Mouse (Mus musculus): ENCODE measurements around the gene Vps33a. TPM values are rescaled to one million over a fixed set of nuclear protein-coding genes. Genes with fewer than 3 reads are reported as not detected.

Vps33a gene
- 10 to 100 TPM; 46.0 to 53.6 TPM for total RNA-seq (2023)

DNA sequence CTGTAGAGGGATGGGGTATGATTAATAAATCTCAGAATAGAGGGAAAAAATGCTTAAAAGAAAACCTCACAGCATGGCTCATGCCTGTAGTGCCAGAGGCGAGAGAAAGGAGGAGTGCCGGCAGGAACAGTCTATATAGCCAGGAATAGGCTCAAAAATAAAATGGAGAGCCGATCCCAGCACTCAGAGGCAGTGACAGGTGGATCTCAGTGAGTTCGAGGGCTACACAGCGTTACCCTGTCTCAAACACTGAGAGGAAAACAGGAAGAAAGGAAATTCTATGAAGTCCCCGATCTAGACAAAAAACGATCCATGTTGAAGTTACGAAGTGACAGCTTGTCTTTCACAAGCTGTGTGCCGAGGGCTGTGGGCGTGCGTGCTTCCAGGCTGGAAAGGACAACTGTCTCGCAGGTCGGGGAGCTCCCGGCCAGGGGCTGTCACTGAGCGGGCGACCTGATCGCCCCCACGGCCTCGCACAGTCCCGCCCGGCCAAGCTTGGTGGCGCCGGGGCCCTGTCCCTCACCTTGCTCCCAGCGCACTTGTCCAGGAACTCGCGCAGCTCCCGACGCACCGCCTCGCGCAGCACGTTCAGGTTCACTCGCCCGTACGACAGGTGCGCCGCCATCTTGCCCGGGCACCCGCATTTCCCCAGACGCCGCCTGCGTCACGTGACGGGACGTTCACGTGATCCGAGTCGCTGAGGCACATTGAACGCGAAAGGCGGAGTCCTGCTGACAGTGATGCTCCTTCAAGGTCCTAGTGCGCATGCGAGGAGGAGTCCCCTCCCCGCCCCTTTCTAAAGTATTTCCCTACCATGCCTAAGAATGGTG is at the start of gene Vps33a:
Gene Vps33a (minus strand): TSS at position 682 of the 830 bp plus-strand sequence.

DNA sequence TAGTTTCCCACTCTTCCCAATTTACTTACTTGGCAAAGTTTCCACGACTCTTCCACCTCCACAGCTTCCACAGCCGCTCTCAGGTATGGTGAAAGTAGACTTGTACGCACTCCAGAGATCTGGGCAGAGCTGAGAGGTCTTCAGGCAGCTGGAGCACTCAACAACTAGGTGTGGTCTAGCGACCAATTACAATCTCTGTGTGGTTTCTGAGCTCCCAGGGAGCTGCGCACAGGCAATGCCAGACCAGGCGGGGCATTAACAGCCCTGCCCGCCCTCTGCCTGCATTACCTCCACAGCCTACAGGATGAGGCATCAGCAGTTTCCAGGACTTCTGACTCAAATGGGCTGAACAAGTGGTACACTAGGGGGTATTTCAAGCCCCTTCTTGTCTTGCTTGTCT is 47.6 kb downstream of the Vps33a start, which contains the start of gene Gm49027:
Gene Gm49027 (minus strand): TSS at position 208 of the 400 bp plus-strand sequence.

DNA sequence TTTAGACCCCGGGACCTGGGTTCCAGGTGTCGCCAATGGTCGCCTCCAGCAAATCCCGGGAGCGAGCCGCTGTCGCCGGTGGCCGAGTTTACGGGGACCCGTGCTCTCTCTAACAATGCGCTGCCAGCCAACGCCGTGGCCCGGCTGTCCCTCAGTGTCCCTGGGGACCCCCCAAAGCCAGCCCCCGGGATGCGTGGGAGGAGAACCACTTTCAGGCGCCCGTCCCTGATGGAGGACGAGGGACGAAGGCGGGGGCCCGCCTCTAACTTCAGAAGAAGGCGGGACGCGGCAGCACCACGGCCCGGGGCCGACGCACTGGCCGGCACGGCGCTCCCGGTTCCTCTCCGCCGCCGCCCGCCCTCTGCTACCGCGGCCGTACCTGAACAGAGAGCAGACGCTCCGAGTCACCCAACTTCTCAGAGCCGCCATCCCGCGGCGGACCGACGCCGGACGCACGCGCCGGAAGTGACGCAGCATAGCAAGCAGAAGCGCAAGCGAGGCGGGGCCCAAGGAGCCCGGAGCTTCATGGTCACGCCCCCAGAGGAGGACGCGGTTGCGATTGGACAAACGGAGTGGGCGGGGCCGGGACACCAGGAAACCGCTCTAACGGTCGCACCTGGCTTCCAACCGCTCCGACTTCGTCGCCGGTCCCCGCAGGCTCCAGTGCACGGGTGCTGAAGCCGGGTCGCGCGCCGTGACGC is 49.0 kb downstream of the Vps33a start, which contains the start of gene Diablo:
Gene Diablo (minus strand): TSS at position 485 of the 701 bp plus-strand sequence.

GRCm38 (mm10) chr5:123510160-123510559 is 62.7 kb downstream of the Vps33a start, which contains the start of gene B3gnt4:
TSS of gene B3gnt4 (plus strand) at chr5:123510460.

GRCm38 (mm10) chr5:123489112-123489785 is 83.6 kb downstream of the Vps33a start, which contains the start of the genes Lrrc43 and Il31:
TSS of gene Lrrc43 (plus strand) at chr5:123489305.
TSS of gene Il31 (minus strand) at chr5:123489489.

Other genes with a start within 250 kb of the Vps33a start
- 10 to 100 TPM; 18.1 to 18.4 TPM for gene Bcl7a, start 229.2 kb downstream of the Vps33a start, total RNA-seq (2023)
- gene Mlxip, start 178.2 kb downstream of the Vps33a start, total RNA-seq (2023): 10 to 100 TPM; 79.7 to 85.3 TPM
- gene Lrrc43, start 83.7 kb downstream of the Vps33a start, total RNA-seq (2023): not detected
- gene Il31, start 83.5 kb downstream of the Vps33a start, total RNA-seq (2023): not detected
- not detected for gene B3gnt4, start 62.6 kb downstream of the Vps33a start, total RNA-seq (2023)
- gene Diablo, start 48.9 kb downstream of the Vps33a start, total RNA-seq (2023): 10 to 100 TPM; 67.1 to 73.2 TPM
- gene Gm49027, start 47.5 kb downstream of the Vps33a start, total RNA-seq (2023): 1 to 10 TPM; 5.8 to 8.8 TPM
- gene Clip1, start 111.6 kb upstream of the Vps33a start, total RNA-seq (2023): 10 to 100 TPM; 76.2 to 90.8 TPM
- gene Zcchc8, start 148.1 kb upstream of the Vps33a start, total RNA-seq (2023): 10 to 100 TPM; 76.1 to 90.2 TPM
- 100 to 1,000 TPM; 200 to 220 TPM for gene Rsrc2, start 176.4 kb upstream of the Vps33a start, total RNA-seq (2023)
- gene Kntc1, start 176.7 kb upstream of the Vps33a start, total RNA-seq (2023): 1 to 10 TPM; 3.4 to 4.6 TPM